Mouse (Mus musculus) urinary bladder, postnatal 25 days (tissue): ENCODE measurements around the gene Csrnp3.

Experiments
- DNase-seq: peaks from one replicate; pipeline ENCODE4 v3.0.0; 2022; ENCODE audit warnings: low spot score

The Csrnp3 gene

DNA sequence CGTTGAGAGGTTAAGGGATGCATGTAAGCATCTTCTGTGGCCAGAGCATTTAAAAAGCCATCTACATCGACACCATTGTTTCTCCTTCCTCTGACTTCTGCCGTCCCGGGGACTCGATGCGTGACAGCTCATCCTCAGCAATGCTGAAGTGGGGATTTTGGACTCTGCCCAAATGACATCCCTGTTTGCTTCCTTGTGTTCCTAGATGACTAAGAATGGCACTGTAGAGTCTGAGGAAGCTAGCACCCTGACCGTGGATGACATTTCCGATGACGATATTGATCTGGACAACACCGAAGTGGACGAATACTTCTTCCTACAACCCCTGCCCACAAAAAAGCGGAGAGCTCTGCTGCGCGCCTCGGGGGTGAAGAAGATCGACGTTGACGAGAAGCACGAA lies 173.7 kb downstream of the Csrnp3 start:
- DNase-seq = no peak

DNA sequence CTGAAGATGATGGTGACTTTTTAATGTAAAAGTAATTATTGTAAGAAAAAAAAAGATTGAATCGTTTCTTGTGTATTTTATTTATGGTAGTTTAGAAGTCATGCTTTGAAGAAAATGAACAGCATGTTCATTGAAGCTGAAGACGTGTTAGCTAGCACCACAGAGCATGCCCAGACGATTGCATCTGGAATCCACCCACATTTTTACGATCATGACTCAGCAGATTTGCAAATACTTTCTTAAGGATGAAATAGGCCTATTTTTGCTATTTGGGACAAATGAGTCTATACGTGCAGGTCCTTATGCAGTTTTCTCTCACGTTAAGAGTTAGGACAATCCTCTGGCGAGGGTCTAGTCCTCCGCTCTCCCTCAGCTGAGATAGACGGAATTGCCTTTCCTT lies 177.9 kb downstream of the Csrnp3 start:
- no peak for DNase-seq

GRCm38 (mm10) chr2:66024837-66025236 lies 179.3 kb downstream of the Csrnp3 start:
- no peak for DNase-seq

- no peak for DNase-seq
Observed at GRCm38 (mm10) chr2:66028812-66029211, 183.2 kb downstream of the Csrnp3 start.

GRCm38 (mm10) chr2:66034907-66035679 lies 189.5 kb downstream of the Csrnp3 start:
- no peak for DNase-seq

DNA sequence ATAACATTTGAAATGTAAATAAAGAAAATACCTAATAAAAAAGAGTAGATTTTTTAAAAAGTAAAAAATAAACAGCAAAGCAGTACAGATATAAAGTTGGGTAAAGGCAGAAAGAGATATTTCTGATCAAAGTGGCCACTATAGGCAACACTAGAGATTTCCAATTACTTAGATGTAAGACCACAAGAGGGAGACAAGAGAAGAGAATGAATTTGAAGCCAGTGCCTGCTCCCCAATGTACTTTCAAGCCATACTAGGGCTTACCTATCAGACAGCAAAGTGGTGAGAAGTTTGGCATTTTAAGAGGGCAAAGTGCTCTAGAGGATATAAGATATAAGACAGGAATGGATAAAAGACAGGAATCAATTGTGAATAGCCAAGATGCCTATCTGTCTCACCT lies 195.0 kb downstream of the Csrnp3 start:
- DNase-seq = no peak

DNA sequence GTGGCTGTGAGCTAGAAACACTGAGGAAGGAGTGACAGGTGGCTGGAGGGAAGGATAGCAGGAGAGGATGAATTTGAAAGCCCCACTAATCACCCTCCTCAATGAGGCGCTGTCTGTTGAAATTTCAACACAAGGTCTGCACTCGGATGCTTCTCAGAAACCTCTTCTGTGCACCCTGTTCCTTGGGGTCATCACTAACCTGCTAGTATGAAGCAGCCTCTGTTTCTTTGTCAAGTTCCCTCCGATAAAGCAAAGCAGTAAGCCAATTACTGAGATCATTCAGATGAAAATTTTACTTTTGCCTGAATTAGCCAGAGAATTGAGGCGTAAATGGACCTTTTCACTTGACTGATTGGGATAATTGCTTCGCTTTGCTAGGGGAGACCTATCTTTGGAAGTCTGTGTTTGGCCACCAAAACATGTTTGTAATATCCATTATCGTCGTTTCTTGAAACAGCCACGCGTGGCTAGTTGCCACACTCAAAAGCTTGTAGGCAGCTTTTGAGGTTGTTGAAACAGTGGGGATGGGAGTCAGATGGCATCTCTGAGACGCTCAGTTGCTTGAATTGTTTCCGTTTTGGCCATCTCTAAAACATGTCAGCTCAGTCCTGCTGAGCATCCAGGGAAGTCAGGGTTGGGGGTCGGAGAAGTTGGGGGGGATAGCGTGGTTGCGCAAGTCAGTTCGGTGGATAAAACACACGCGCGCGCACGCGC lies 195.8 kb downstream of the Csrnp3 start:
- no peak for DNase-seq

DNA sequence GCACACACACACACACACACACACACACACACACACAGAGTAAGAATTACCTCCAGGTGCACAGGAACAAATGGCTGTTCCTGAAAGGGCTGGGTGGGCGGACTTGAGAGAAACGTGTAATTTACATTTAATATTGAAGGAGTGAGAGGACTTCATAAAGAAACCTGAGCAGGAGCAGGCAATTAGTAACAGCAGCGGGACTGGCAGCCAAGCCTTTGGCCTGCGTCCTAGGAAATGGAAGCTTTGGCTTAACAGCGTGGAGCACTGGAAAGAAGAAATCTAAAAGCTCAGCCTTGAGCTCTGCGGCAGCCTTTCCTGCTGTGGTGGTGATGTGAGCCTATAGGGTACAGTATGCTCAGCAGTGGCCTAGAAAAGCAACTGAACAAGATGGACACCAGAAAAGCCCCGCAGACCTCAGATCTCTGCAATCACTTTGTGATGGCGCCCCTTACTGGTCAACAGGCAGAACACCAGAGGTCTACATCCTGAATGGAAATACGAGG lies 196.4 kb downstream of the Csrnp3 start:
- no peak for DNase-seq

DNA sequence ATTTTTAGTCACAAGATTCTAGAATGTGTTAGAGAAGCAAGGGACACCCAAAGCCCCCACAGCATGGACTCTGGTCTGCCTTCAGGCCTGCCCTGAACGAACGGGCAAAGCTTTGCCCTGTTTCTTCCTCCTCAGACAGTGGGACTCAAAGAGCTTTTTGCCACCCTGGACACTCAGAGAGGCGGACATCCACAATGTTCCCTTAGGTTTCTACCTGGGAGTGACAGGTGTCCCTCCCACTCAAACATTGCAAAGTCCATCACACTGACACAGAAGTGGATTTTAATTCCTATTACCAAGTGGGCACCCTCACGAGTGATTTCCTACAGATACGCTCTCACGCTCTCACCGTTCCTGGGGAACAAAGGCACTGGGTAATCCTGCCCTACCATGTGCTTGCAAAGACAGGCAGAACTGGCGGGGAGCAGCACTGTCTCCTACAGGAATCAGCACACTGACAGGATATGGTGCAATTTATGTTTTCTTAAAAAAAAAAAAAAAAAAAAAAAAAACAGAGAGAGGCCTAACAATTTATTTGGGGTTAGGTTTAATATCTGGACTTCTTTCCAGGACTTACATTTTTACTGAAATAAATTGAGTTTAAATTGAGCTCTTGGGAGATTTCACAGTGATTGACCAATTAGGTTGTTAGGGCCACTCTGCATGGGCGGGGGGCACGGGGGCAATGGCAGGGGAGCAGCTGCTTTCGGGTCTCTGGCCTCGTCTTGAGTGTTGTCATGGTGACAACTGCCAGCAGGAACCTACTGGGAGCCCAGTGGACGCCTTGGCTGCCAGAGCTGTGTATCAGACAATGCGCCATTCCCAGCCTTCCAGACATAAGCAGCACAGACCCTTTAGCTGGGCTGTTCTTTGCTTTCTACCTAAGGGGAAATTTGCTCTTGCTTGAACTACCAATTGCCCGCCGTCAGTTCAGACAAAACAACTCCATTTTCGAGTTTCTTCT lies 198.2 kb downstream of the Csrnp3 start:
- no peak for DNase-seq

GRCm38 (mm10) chr2:66044405-66045089 lies 199.0 kb downstream of the Csrnp3 start:
- DNase-seq = no peak

- DNase-seq = no peak
Observed at GRCm38 (mm10) chr2:66063291-66063690, 217.7 kb downstream of the Csrnp3 start.

DNA sequence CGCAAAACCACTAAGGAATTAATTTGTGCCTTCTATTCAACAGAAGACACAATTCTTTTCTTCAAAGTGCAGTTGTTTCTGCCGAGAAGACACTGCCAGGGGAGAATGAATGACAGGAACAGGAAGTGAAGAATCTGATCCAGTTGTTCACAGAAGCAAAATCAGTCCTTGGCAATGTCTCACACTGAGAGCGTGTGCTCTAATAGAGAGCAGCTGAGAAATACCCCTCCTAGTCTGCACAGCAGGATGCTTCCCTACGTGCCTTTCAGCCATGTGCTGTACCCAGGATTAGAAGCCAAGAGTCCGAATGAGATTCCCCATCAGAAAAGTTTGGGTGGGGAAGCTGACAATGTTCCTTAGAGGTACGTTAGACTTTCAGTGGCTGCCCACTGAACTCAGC lies 223.9 kb downstream of the Csrnp3 start:
- no peak for DNase-seq

DNA sequence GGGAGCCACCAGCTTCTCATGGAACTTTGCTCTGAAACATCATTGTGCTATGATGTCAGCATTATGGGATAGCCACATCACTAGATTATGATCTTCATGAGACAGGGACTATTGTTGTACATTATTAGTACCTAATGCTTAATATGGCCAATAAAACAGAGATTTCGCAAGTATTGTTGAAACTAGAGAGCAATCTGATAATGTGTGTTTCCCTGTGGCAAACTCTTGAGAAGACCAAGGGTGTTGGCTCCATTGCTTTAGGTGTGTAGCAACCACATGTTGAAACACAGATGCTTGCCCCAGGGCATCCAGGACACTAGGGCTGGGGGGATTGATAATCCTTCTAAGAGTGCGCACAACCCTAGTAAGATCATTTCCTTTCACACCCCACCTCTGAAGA lies 235.2 kb downstream of the Csrnp3 start:
- DNase-seq = no peak
